Mouse (Mus musculus): ENCODE measurements around the gene Ticam1.

DNA sequence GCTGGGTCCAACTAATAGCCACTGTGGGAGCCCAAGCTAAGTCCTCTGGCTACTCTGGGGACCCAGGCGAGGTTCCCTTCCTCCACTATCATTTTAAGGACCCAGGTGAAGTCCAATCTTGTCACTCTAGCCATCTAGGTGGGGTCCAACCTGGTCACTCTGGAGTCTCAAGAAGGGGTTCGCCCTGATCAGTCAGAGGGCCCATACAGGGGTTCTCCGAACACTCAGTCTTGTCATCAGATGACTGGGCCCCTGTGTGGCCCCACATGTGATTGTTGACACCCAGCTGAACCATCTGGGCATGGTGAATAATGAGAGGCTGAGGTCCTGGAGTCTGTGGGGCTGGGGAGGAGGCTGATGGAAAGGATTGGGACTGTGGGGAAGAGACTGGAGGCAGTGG is 6.8 kb downstream of the Ticam1 start:
- TF ChIP-seq POLR2A (IDR thresholded peaks at IDR 0.05; ENCODE audit: insufficient read depth, low read length) (no peak), CTCF (IDR thresholded peaks at IDR 0.05; ENCODE audit: low read depth, low read length) (no peak), EP300 (IDR thresholded peaks at IDR 0.05; ENCODE audit: insufficient read depth, low read depth, low read length) (no peak)

All from ES-Bruce4 (cell line).